16 mouse cellular contexts compared by ENCODE assay signal in the genomic region with DNA sequence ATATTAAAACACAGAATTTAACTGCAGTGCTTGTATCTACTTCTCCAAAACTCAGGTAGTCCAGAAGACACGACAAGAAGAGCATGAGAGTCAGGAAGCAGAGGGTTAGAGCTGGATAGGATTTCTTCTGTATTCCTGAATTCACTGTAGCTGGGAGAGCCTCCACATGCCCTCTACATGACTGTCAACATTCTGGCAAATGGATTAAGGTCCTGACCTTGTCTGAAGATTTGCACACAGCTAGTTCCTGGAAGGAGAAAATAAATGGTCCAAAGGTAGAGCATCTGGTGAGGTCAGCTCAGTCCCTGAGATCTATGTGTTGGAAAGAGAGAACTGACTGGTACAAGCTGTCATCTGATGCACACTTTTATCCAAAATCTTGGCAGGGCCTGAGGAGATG. TPM values are rescaled to one million over a fixed set of nuclear protein-coding genes. Genes with fewer than 3 reads are reported as not detected.
DNase-seq lines count a peak whose midpoint lies in the region; ATAC-seq and TF ChIP-seq lines count a peak whose summit lies in the region.
"Not testable (repeated sequence)": the region's sequence is repeated elsewhere in the genome, so short reads cannot be mapped to it uniquely, and the experiment has no call there.
"Had no signal": no experiment of that assay in that cellular context is flagged by ENCODE, and none has a peak within 500 bp of the region (broad histone marks: within the 10 kb centered on the region; RNA-seq: fewer than 3 reads in every experiment).

No protein-coding gene starts in this region.

- WGBS in liver, adult 2 months, result 23% methylated on average over 1 of the region's 1 CpGs
- 18% methylated on average over 1 of the region's 1 CpGs for WGBS in liver, postnatal 0 days (ENCODE audit: insufficient replicate concordance)

- H3K36me3 ChIP-seq in liver, adult 2 months (ENCODE audit: control insufficient read depth, insufficient read depth, low read length); liver, postnatal 0 days (replicated peaks; ENCODE audit: insufficient read depth, low read length): not testable (repeated sequence)

- not testable (repeated sequence) for H3K27me3 ChIP-seq in liver, adult 2 months (ENCODE audit: control insufficient read depth, insufficient read depth, low read length); liver, postnatal 0 days (ENCODE audit: insufficient read depth, low read length)

- not testable (repeated sequence) for TF ChIP-seq POLR2A in liver, adult 2 months (IDR thresholded peaks at IDR 0.05; ENCODE audit: extremely low read depth, insufficient read depth, low read length)

- peak; percentile 70; the same call in 1 of the 2 replicates for ATAC-seq in liver, postnatal 0 days

- not testable (repeated sequence) for TF ChIP-seq EP300 in liver, postnatal 0 days (IDR thresholded peaks at IDR 0.05; ENCODE audit: low read depth)

- H3K79me2 ChIP-seq in liver, adult 2 months (ENCODE audit: control insufficient read depth, insufficient read depth, low read length), result not testable (repeated sequence)

- TF ChIP-seq CTCF in liver, adult 2 months (IDR thresholded peaks at IDR 0.05; ENCODE audit: low read depth, low read length); liver, postnatal 0 days (IDR thresholded peaks at IDR 0.05; ENCODE audit: low read depth): not testable (repeated sequence)

- H3K27ac ChIP-seq in liver, adult 2 months (replicated peaks; ENCODE audit: insufficient read depth, low read depth, low read length); liver, postnatal 0 days (ENCODE audit: low read depth): not testable (repeated sequence)

- H3K9me3 ChIP-seq in liver, postnatal 0 days (ENCODE audit: low read length), result not testable (repeated sequence)

- not testable (repeated sequence) for H3K9ac ChIP-seq in liver, adult 2 months (ENCODE audit: low read depth, low read length); liver, postnatal 0 days (replicated peaks)

- H3K4me3 ChIP-seq in liver, adult 2 months (ENCODE audit: insufficient read depth, low read depth, low read length); liver, postnatal 0 days (ENCODE audit: low read depth, low read length): not testable (repeated sequence)

- not testable (repeated sequence) for H3K4me1 ChIP-seq in liver, adult 2 months (ENCODE audit: control insufficient read depth, insufficient read depth, low read length); liver, postnatal 0 days (ENCODE audit: insufficient read depth)

- not testable (repeated sequence) for H3K4me2 ChIP-seq in liver, postnatal 0 days (ENCODE audit: low read depth, low read length)

- DNase-seq in adrenal gland, adult 2 months, result peak; percentile 18
- peak; percentile 12 for DNase-seq in adrenal gland, adult 8-10 months
- DNase-seq in liver, adult 2 months (ENCODE audit: extremely low read depth, low read depth, low spot score), result peak; percentile 69
- DNase-seq in liver, postnatal 0 days, result not testable (repeated sequence)

RNA-seq across cellular contexts. Expression of a gene that starts 5.6 kb away (rescaled TPM):
- 1 to 10 TPM in 1 of 2 experiments, not detected in 1; 4.6 TPM for total RNA-seq in adrenal gland, adult 2 months (2021)
- not detected in 2 replicates for polyA plus RNA-seq in adrenal gland, adult 2 months (2012; rRNA removed)
- total RNA-seq in adrenal gland, adult 8-10 months (2022), result under 1 TPM in 1 of 4 experiments, not detected in 3; 0.55 TPM
- 7.7 and 1,953 TPM in 2 replicates for total RNA-seq in liver, adult 2 months (2014; rRNA removed)
- 114 and 560 TPM in 2 replicates for polyA plus RNA-seq in liver, adult 2 months (2012; rRNA removed)
- polyA plus RNA-seq in liver, postnatal 0 days (2015; fragmentation: Nextera tagmentation; extraction: Ambion mirVana), result 188 and 236 TPM in 2 replicates
- total RNA-seq: adrenal gland, postnatal 25 days; adrenal gland, postnatal 36 days; CH12.LX; ES-E14; MEL had no signal
- polyA plus RNA-seq: activated CD4-positive, CD25-positive, alpha-beta regulatory T cell, adult 4 months; brain, embryonic 14.5 days; C2C12; CD4-positive, CD25-positive, alpha-beta regulatory T cell, adult 4 months; cerebellum, adult 2 months; G1E; Patski had no signal
